Mouse (Mus musculus) mammary gland, adult 2 months (tissue): ENCODE data around the gene Prdx6b. TPM values are rescaled to one million over a fixed set of nuclear protein-coding genes. Genes with fewer than 3 reads are reported as not detected.

Source experiments
- polyA plus RNA-seq: library from polyadenylated mRNA; depleted of rRNA; stranded (reverse); fragments of >200 nt; gene quantifications from 2 replicates; pipeline ENCODE4 v1.2.3, GENCODE M21; 2012; ENCODE audit warnings: low replicate concordance; rRNA removed

Gene Prdx6b
- polyA plus RNA-seq, result not detected in 2 replicates

GRCm38 (mm10) chr2:80292172-80292571, at the start of gene Prdx6b:
Prdx6b (plus strand) TSS chr2:80292472.

GRCm38 (mm10) chr2:80315242-80316161, 23.2 kb downstream of the Prdx6b start, which contains the start of gene Dnajc10:
Dnajc10 (plus strand) TSS chr2:80315466.

Other genes with a start within 250 kb of the Prdx6b start
- gene Pde1a, start 163.0 kb upstream of the Prdx6b start, polyA plus RNA-seq, result 6.2 and 15.4 TPM in 2 replicates
- 13.6 and 21.3 TPM in 2 replicates for gene Dnajc10, start 23.0 kb downstream of the Prdx6b start, polyA plus RNA-seq
- gene Frzb, start 155.2 kb downstream of the Prdx6b start, polyA plus RNA-seq, result 0.80 and 3.4 TPM in 2 replicates